Mouse (Mus musculus) erythroblast, embryonic 14.5 days (primary cell): ENCODE results near the gene Nlrp14.

Source experiments
- GATA1 ChIP-seq: IDR thresholded peaks from 2 replicates; pipeline ENCODE4 v1.6.1; 2012; ENCODE audit warnings: low read length, inconsistent platforms, mixed read lengths
- TAL1 ChIP-seq: IDR thresholded peaks from 3 replicates; pipeline ENCODE4 v1.6.1; 2012; ENCODE audit warnings: low read length, inconsistent platforms, mixed read lengths

DNA sequence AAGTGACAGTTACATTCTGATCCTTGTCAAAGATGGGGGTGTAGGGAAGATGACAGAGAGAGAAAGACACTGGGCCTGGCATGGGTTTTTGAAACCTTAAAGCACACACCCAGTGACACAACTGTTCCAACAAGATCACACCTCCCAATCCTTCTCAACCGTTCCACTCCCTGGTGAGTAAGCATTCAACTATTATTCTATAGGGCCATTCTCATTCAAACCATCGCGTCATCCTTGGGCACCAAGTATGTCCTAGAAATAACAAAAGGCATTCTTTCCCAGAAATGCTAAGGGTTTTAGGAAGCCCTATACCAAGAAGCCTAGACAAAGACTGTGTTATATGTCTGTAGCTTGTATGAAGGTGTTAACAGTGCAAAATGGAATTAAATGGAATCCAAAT is 41.1 kb downstream of the Nlrp14 start:
- TF ChIP-seq GATA1 = no peak
- TF ChIP-seq TAL1 = no peak
